In the genomic region with DNA sequence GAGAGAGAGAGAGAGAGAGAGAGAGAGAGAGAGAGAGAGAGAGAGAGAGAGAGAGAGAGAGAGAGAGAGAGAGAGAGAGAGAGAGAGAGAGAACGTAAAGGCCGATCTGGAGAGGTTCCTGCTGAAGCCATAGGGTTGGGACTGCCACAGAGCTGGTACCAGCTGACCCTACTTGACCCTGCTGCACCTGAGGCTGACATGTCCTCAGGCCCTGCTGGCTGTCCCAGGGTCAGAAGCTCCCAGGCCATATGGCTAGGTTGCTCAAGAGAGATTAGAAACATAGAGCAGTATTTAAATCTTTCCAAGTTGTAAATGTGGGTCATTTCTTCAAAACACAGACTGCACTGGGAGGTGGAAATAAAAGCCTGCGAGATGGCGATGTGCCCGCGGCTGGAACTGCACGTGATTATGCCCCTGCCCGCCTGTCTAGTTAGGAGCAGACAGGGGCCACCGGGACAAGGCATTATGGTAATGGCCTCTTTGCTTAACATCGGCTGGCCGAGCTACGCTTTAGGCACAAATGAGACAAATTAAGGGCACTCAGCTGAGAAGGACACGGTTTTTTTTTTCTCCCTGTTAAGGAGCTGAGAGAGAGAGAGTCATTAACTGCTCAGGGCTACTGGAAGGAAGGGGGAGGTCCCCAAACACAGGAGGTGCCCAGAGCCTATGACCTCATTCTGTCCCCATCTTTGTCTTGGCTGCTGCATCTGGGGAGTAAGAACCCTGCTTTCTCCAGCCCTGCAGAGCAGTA, we compare ENCODE assay signal across 8 mouse cellular contexts.
DNase-seq lines count a peak whose midpoint lies in the region; ATAC-seq and TF ChIP-seq lines count a peak whose summit lies in the region.

No protein-coding gene starts in this region.

- no peaks in the 10 kb centered on the region; the same call in 1 of the 2 replicates for H3K36me3 ChIP-seq in lung, postnatal 0 days (ENCODE audit: insufficient read depth, low read length)
- no peaks in the 10 kb centered on the region for H3K36me3 ChIP-seq in hindbrain, embryonic 10.5 days
- no peaks in the 10 kb centered on the region for H3K36me3 ChIP-seq in midbrain, postnatal 0 days (ENCODE audit: insufficient read depth, low read length)

- 46% methylated on average over 13 of the region's 13 CpGs for WGBS in lung, postnatal 0 days
- WGBS in hindbrain, embryonic 10.5 days, result 48% methylated on average over 13 of the region's 13 CpGs
- WGBS in midbrain, postnatal 0 days, result 16% methylated on average over 13 of the region's 13 CpGs

- no peak for TF ChIP-seq EP300 in lung, postnatal 0 days (IDR thresholded peaks at IDR 0.05)

- H3K4me3 ChIP-seq in lung, postnatal 0 days (ENCODE audit: low read depth, low read length), result no peak overlapping the region
- no peak overlapping the region for H3K4me3 ChIP-seq in hindbrain, embryonic 10.5 days
- H3K4me3 ChIP-seq in midbrain, postnatal 0 days (ENCODE audit: low read depth, low read length), result no peak overlapping the region

- no peak overlapping the region for H3K9ac ChIP-seq in lung, postnatal 0 days (replicated peaks; ENCODE audit: low read depth)
- H3K9ac ChIP-seq in midbrain, postnatal 0 days (replicated peaks; ENCODE audit: low read length, poor library complexity, severe bottlenecking), result peak overlapping the region; percentile 36; the same call in 1 of the 2 replicates

- H3K27ac ChIP-seq in lung, postnatal 0 days (ENCODE audit: low read length), result no peak overlapping the region
- H3K27ac ChIP-seq in hindbrain, embryonic 10.5 days, result peak overlapping the region; percentile 59
- H3K27ac ChIP-seq in midbrain, postnatal 0 days (ENCODE audit: low read depth, low read length), result no peak overlapping the region

- DNase-seq in lung, postnatal 0 days (ENCODE audit: low spot score), result peak; percentile 29
- DNase-seq in lung, adult 18-20 months, result no peak
- peak; percentile 44 for DNase-seq in hindbrain, embryonic 10.5 days (ENCODE audit: low spot score)
- DNase-seq in layer of hippocampus, adult 9-11 months, result peak; percentile 22
- DNase-seq in midbrain, postnatal 0 days (ENCODE audit: low spot score), result peak; percentile 68
- DNase-seq in heart, postnatal 14 days, result no peak
- no peak for DNase-seq in thymus, postnatal 36 days
- no peak for DNase-seq in gastrocnemius, postnatal 36 days

- H3K4me2 ChIP-seq in lung, postnatal 0 days (replicated peaks; ENCODE audit: low read depth, low read length), result no peak overlapping the region
- no peak overlapping the region for H3K4me2 ChIP-seq in midbrain, postnatal 0 days (ENCODE audit: low read depth, low read length, poor library complexity, severe bottlenecking)

- no peaks in the 10 kb centered on the region for H3K9me3 ChIP-seq in lung, postnatal 0 days (ENCODE audit: low read length)
- H3K9me3 ChIP-seq in hindbrain, embryonic 10.5 days, result no peaks in the 10 kb centered on the region
- H3K9me3 ChIP-seq in midbrain, postnatal 0 days (ENCODE audit: low read length), result no peaks in the 10 kb centered on the region

- no peaks in the 10 kb centered on the region; the same call in 1 of the 2 replicates for H3K4me1 ChIP-seq in lung, postnatal 0 days (ENCODE audit: insufficient read depth, low read depth, low read length)
- H3K4me1 ChIP-seq in hindbrain, embryonic 10.5 days (replicated peaks), result peaks cover 40% of the 10 kb centered on the region
- peaks cover 7% of the 10 kb centered on the region for H3K4me1 ChIP-seq in midbrain, postnatal 0 days (ENCODE audit: insufficient read depth, low read length)

- H3K27me3 ChIP-seq in lung, postnatal 0 days (replicated peaks; ENCODE audit: insufficient read depth, low read length), result no peaks in the 10 kb centered on the region
- 0 out of 2 replicates have a peak, but pooled peaks cover 2% of the 10 kb centered on the region for H3K27me3 ChIP-seq in hindbrain, embryonic 10.5 days (ENCODE audit: insufficient read depth, poor library complexity, severe bottlenecking)
- no peaks in the 10 kb centered on the region for H3K27me3 ChIP-seq in midbrain, postnatal 0 days (ENCODE audit: insufficient read depth, low read length)

- intact Hi-C loops in heart, postnatal 14 days (cut with DNase I), result no loop called here
- intact Hi-C loops in gastrocnemius, postnatal 36 days (cut with DNase I), result no loop called here

- ATAC-seq in lung, postnatal 0 days, result peak; percentile 66
- ATAC-seq in midbrain, postnatal 0 days (ENCODE audit: low FRiP score), result peak; percentile 63; the same call in 1 of the 2 replicates

- TF ChIP-seq CTCF in lung, postnatal 0 days (IDR thresholded peaks at IDR 0.05), result no peak
- TF ChIP-seq CTCF in midbrain, postnatal 0 days (IDR thresholded peaks at IDR 0.05), result no peak

Comparison
In these comparisons a context has a peak if more than half of its experiments do, and no peak if none do; other contexts are left out.
1. DNase-seq: peak in lung, postnatal 0 days (single experiment), hindbrain, embryonic 10.5 days (single experiment), layer of hippocampus, adult 9-11 months (single experiment) and midbrain, postnatal 0 days (single experiment); none in lung, adult 18-20 months (0 of 2), heart, postnatal 14 days (0 of 2), thymus, postnatal 36 days (0 of 2) and gastrocnemius, postnatal 36 days (0 of 2).